Mouse (Mus musculus): ENCODE measurements at regions not wholly inside any gene's neighbourhood (a gene's known extent, or its start where the extent isn't known, plus 50 kb on each side); places are given as distances from the start of the nearest gene placed in this dataset.

DNA sequence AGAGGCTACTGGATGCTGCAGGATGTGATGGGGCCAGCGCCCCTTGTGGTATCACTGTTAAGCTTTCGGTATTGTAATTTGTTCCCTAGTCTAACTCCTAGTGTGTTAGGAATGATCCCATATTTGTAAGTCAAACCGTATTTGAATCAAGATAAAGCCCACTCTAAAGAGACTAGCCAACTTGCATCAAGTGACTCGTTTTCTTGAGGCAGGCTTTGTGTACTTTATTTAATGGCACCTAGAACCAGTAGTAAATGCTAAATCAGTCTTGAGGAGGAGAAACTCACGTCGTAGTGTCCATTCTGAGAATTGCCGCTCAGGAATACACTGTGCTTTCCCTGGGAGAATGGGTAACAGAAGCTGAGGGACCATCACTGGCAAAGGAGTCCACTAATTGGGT, 89.9 kb upstream of the Bmp4 start:
- H3K36me3 ChIP-seq = no peaks in the 10 kb centered on the region
- no peaks in the 10 kb centered on the region for H3K9me3 ChIP-seq
- H3K4me3 ChIP-seq = no peak overlapping the region
- H3K9ac ChIP-seq = no peak overlapping the region
- H3K27ac ChIP-seq = no peak overlapping the region
- ATAC-seq (ENCODE audit: low FRiP score, low read depth) = no peak
- 82% methylated on average over 7 of the region's 7 CpGs for WGBS
- no peaks in the 10 kb centered on the region for H3K4me1 ChIP-seq
- no peaks in the 10 kb centered on the region for H3K27me3 ChIP-seq (replicated peaks)
- no peak overlapping the region for H3K4me2 ChIP-seq (replicated peaks)

DNA sequence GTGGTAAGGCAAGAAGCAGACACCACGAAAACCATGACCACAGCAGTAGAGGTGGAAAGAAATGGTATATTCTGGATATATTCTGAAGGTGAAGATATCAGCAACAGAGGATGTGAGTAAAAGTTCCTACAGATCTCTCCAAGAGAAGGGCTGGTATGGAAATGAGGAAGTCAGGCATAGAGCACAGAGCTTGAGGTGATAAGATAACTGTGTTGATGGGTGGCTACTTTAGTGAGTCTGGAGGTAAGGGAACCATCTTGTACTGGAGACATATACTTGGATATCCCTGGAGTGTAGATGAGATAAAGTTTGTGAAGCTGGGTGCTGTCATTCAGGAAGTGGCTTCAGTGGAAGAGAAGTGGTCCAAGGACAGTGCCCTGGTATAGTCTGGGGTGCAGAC, 85.5 kb upstream of the Bmp4 start:
- Histone ChIP-seq H3K4me3 (no peak overlapping the region), H3K36me3 (no peaks in the 10 kb centered on the region), H3K4me1 (no peaks in the 10 kb centered on the region), H3K27me3 (replicated peaks) (no peaks in the 10 kb centered on the region), H3K9me3 (no peaks in the 10 kb centered on the region), H3K9ac (no peak overlapping the region), H3K27ac (no peak overlapping the region), H3K4me2 (replicated peaks) (no peak overlapping the region)
- WGBS = 82% methylated on average over 1 of the region's 1 CpGs
- ATAC-seq (ENCODE audit: low FRiP score, low read depth) = no peak

DNA sequence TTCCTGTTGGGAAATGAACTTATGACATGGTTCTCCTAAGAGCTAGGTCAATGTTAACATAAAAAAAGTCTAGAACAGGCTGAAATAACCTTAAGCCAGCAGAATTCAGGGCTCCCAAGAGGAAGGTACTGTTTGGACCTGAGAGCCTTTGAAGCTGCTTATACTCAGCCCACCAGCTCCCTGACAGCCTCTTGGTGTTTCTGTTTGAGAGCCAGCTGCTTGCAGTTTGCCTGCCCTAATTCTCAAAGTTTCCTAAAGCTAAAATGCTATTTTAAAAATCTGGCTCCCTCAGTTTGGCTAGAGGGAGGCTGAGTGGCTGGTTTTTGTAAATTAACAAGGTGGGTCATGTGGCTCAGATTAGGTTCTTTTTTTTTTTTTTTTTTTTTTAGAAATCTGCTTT, 72.5 kb upstream of the Bmp4 start:
- H3K9me3 ChIP-seq = no peaks in the 10 kb centered on the region
- H3K4me3 ChIP-seq = no peak overlapping the region
- H3K36me3 ChIP-seq = no peaks in the 10 kb centered on the region
- no peak overlapping the region for H3K27ac ChIP-seq
- no peak overlapping the region for H3K4me2 ChIP-seq (replicated peaks)
- H3K27me3 ChIP-seq (replicated peaks) = no peaks in the 10 kb centered on the region
- ATAC-seq (ENCODE audit: low FRiP score, low read depth) = no peak
- no peak overlapping the region for H3K9ac ChIP-seq
- H3K4me1 ChIP-seq = no peaks in the 10 kb centered on the region

DNA sequence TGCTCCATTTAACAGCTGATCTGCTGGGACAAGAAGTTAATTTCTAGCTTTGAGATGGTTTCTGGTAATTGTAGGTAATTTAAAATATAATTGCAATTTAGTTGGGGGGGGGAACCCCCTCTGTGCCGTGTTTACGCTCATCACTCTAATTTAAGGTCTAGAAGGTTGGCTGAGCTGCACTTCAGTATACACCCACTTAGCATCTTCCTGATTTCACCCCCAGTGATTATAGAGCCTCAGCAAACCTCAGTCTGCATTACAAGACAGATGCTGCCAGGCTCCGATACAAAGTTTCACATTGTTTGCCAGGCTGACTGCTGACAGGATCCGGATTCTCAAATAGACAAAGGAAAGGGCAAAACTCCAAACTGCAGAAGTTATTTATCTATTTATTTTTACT, 71.5 kb upstream of the Bmp4 start:
- Histone ChIP-seq H3K4me2 (replicated peaks) (no peak overlapping the region), H3K36me3 (no peaks in the 10 kb centered on the region), H3K4me3 (no peak overlapping the region), H3K27me3 (replicated peaks) (no peaks in the 10 kb centered on the region), H3K9ac (no peak overlapping the region), H3K9me3 (no peaks in the 10 kb centered on the region), H3K4me1 (no peaks in the 10 kb centered on the region), H3K27ac (no peak overlapping the region)
- 84% methylated on average over 4 of the region's 4 CpGs for WGBS
- ATAC-seq (ENCODE audit: low FRiP score, low read depth) = no peak

DNA sequence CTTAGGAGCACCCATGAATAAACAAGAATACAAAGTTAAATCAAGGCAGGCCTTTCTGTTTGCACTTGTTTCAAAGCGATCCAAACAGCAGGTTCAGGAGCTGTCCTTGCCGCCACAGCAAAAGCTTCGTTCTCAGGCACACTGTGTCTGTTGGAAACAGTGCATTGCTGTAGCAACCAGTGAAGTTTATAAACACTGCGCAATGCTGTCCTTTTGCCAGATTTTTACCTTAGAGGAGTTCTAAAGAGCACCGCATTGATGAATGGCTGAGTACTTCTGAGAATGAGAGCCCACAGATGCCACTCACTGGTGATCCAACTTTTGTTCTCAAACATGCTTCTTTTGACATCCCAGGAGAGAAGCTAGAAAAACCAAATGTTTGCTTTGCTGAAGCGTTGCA, 64.0 kb upstream of the Bmp4 start:
- H3K4me3 ChIP-seq = no peak overlapping the region
- no peaks in the 10 kb centered on the region for H3K4me1 ChIP-seq
- 83% methylated on average over 6 of the region's 6 CpGs for WGBS

DNA sequence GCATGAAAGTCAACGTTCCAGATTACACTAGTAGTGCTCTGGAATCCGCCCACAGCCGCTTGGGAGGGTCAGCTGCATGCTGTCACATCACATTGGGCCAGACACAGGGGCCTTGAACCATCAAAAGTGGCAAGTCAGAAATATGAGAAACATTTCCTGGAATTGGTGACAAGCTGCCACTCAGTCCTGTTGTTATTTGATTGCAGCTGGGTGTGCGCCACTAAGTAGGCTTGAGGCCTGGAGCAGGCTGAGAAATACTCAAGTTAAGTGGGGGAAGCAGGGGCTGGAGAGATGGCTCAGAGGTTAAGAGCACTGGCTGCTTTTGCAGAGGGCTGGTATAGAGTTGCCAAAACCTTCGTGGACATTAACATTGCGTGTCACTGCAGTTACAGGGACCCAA, 51.2 kb upstream of the Bmp4 start:
- 93% methylated on average over 6 of the region's 6 CpGs for WGBS
- Histone ChIP-seq H3K4me1 (peaks cover 4% of the 10 kb centered on the region; the same call in 1 of the 2 replicates), H3K9ac (no peak overlapping the region), H3K27ac (no peak overlapping the region), H3K27me3 (replicated peaks) (no peaks in the 10 kb centered on the region), H3K4me3 (no peak overlapping the region), H3K9me3 (no peaks in the 10 kb centered on the region), H3K4me2 (replicated peaks) (no peak overlapping the region), H3K36me3 (no peaks in the 10 kb centered on the region)
- ATAC-seq (ENCODE audit: low FRiP score, low read depth) = no peak

More for the DNA sequence above, 64.0 kb upstream of the Bmp4 start:
- Histone ChIP-seq H3K36me3 (no peaks in the 10 kb centered on the region), H3K27me3 (replicated peaks) (no peaks in the 10 kb centered on the region), H3K4me2 (replicated peaks) (no peak overlapping the region), H3K9ac (no peak overlapping the region), H3K9me3 (no peaks in the 10 kb centered on the region), H3K27ac (no peak overlapping the region)
- ATAC-seq (ENCODE audit: low FRiP score, low read depth) = no peak
